Mouse (Mus musculus): ENCODE data around the gene Sycp2.

GRCm38 (mm10) chr2:178450961-178451360, 43.5 kb upstream of the Sycp2 start:
- TF ChIP-seq POLR2A (IDR thresholded peaks at IDR 0.05; ENCODE audit: borderline replicate concordance, extremely low read depth, insufficient read depth, insufficient read length, poor library complexity, severe bottlenecking), result no peak
- no peak for TF ChIP-seq CTCF (IDR thresholded peaks at IDR 0.05; ENCODE audit: borderline replicate concordance, extremely low read depth, insufficient read depth, insufficient read length)

All from brain, embryonic 14.5 days (tissue).